Mouse (Mus musculus): ENCODE data around the gene Pilrb2. TPM values are rescaled to one million over a fixed set of nuclear protein-coding genes. Genes with fewer than 3 reads are reported as not detected.
"Not testable (repeated sequence)": the region's sequence is repeated elsewhere in the genome, so short reads cannot be mapped to it uniquely, and the experiment has no call there.

The Pilrb2 gene
- polyA plus RNA-seq, 1 experiment from 2014 or later, result not detected

- H3K4me1 ChIP-seq; ATAC-seq (replicated peaks); H3K36me3 ChIP-seq (replicated peaks); H3K9me3 ChIP-seq; H3K9ac ChIP-seq; H3K4me2 ChIP-seq; H3K27me3 ChIP-seq (replicated peaks); H3K4me3 ChIP-seq; H3K27ac ChIP-seq: not testable (repeated sequence)
- WGBS, result 89% methylated on average over 2 of the region's 2 CpGs
These were observed 3.0 kb downstream of the Pilrb2 start for GRCm38 (mm10) chr5:137868600-137868999.

- not testable (repeated sequence) for H3K4me3 ChIP-seq; H3K4me1 ChIP-seq; H3K4me2 ChIP-seq; H3K36me3 ChIP-seq (replicated peaks); H3K9ac ChIP-seq; ATAC-seq (replicated peaks); H3K27ac ChIP-seq; H3K27me3 ChIP-seq (replicated peaks); H3K9me3 ChIP-seq
- WGBS, result 94% methylated on average over 1 of the region's 1 CpGs
These were observed 7.6 kb downstream of the Pilrb2 start for GRCm38 (mm10) chr5:137864008-137864407.

GRCm38 (mm10) chr5:137857960-137858710 lies 13.5 kb downstream of the Pilrb2 start, which contains the start of gene Pilrb1:
Pilrb1 (minus strand) TSS chr5:137858106.
- WGBS, result 76% methylated on average over 2 of the region's 2 CpGs
- not testable (repeated sequence) for ATAC-seq (replicated peaks); H3K27me3 ChIP-seq (replicated peaks); H3K4me1 ChIP-seq; H3K9me3 ChIP-seq; H3K36me3 ChIP-seq (replicated peaks); H3K4me3 ChIP-seq; H3K27ac ChIP-seq; H3K4me2 ChIP-seq; H3K9ac ChIP-seq

DNA sequence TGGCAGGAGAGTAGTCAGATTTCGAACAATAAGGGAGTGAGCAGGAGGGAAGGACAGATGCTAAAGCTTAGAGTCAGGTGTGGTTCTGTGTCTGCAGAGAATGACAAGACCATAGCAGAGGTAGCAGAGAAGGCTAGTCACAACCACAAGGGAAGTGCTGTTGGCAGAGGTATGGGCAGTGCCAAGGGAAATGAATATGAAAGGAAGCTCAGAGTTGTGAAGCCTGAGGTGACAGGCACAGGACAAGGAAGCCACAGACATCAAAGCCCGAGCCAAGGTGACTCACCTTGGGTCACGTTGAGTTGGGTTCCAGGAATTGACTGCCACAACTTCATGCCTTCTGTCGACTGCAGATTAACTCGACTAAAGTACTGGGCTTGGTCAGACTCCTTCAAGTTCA lies 14.7 kb downstream of the Pilrb2 start:
- WGBS, result 71% methylated on average over 5 of the region's 5 CpGs
- not testable (repeated sequence) for H3K4me1 ChIP-seq; H3K4me2 ChIP-seq; H3K4me3 ChIP-seq; H3K27ac ChIP-seq; ATAC-seq (replicated peaks); H3K36me3 ChIP-seq (replicated peaks); H3K9ac ChIP-seq; H3K27me3 ChIP-seq (replicated peaks); H3K9me3 ChIP-seq

DNA sequence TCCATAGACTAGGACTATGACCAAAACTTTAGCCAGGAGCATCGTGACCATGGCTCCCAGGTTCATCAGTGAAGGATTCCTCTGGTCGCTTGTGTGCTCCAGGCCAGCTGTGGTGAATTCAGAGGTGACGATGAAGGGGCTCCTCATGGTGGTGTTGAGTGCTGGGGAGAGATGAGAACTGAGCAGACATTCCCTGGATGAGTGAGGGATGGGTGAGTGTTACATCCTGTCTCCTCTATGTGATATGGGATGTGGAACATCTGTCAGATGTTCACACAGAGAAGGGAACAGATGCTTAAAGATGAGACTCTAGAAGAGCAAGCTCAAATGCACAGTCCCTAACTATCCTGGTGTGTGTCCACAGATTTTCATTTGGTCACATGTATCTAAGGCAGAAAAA lies 16.7 kb downstream of the Pilrb2 start:
- H3K4me3 ChIP-seq; H3K9ac ChIP-seq; H3K9me3 ChIP-seq; H3K4me2 ChIP-seq; H3K27me3 ChIP-seq (replicated peaks); H3K36me3 ChIP-seq (replicated peaks); H3K27ac ChIP-seq; H3K4me1 ChIP-seq; ATAC-seq (replicated peaks): not testable (repeated sequence)
- 93% methylated on average over 3 of the region's 3 CpGs for WGBS

DNA sequence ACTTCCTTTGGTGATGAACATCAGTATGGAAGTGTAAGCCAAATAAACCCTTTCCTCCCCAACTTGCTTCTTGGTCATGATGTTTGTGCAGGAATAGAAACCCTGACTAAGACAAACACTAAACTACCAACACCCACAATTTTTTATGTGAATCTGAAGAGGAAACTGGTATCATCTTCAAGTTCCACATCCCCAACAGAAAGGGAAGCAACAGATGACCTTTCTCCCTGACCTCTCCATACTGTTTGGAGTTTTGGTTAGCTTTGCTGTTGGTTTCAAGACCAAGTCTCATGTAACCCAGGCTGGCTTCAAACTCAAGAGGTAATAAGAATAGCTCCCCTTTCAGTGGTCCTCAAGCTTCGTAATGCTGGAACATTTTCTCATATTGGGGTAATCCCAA lies 21.3 kb downstream of the Pilrb2 start:
- H3K4me2 ChIP-seq; ATAC-seq (replicated peaks); H3K27ac ChIP-seq; H3K4me1 ChIP-seq; H3K9me3 ChIP-seq; H3K4me3 ChIP-seq; H3K27me3 ChIP-seq (replicated peaks); H3K9ac ChIP-seq; H3K36me3 ChIP-seq (replicated peaks): not testable (repeated sequence)
- 90% methylated on average over 1 of the region's 1 CpGs for WGBS

DNA sequence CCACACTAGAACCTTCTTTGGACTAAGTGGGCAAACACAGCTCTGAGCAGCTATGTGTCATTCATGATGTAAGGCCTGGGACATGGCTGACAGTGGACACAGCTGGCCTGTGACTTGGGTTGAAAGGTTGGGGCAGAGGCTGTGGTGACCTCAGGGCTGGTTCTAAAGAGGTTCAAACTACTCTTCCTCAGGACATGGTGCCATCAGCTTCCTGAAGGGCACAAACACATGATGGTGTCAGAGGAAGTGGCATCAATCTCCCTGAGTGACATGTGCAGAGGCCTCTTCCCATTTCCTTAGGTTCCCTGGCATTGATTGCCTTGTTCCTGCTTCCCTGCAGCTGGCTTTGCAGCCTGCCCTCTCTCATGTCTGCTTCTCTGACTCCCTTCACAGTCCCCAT lies 34.5 kb downstream of the Pilrb2 start:
- H3K4me2 ChIP-seq; ATAC-seq (replicated peaks); H3K4me3 ChIP-seq; H3K9ac ChIP-seq; H3K36me3 ChIP-seq (replicated peaks); H3K4me1 ChIP-seq; H3K9me3 ChIP-seq; H3K27ac ChIP-seq; H3K27me3 ChIP-seq (replicated peaks): not testable (repeated sequence)

- no peak overlapping the region for H3K4me2 ChIP-seq
- no peak for ATAC-seq (replicated peaks)
- no peaks in the 10 kb centered on the region for H3K9me3 ChIP-seq
- no peaks in the 10 kb centered on the region for H3K36me3 ChIP-seq (replicated peaks)
- no peaks in the 10 kb centered on the region for H3K4me1 ChIP-seq
- no peak overlapping the region for H3K9ac ChIP-seq
- no peak overlapping the region for H3K27ac ChIP-seq
- no peak overlapping the region for H3K4me3 ChIP-seq
- H3K27me3 ChIP-seq (replicated peaks), result no peaks in the 10 kb centered on the region
These were observed 35.0 kb downstream of the Pilrb2 start for GRCm38 (mm10) chr5:137836611-137837010.

DNA sequence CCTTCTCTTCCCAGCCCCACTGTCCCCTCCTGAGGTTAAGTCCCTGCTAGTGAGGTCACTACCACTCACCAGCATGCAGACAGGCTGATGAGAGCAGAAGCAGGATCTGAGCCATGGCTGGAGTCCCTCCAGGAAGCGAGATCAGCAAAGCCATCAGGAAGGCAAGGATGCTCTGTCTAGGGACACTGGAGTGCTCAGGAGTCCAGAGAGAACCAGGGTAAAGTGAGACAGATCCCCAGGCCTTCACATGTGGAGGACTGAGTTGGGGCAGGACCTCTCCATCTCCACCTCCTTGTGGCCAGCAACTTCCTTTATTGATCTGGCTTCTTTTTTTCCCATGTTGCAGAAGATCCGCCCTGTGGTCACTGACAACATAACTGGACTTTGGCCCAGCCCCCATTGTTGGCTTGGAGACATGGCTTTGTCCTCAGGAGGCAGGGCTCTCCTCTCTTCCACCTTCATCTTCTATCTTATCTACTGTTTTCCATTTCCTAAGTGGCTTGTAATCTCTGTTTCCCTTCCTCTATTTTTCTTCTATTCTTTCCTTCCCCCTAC lies 35.6 kb downstream of the Pilrb2 start, which contains the start of gene Pilra:
TSS of gene Pilra (minus strand) at position 316 of the 555 bp plus-strand sequence.
- H3K9ac ChIP-seq; H3K4me2 ChIP-seq; H3K4me3 ChIP-seq; H3K27ac ChIP-seq; H3K4me1 ChIP-seq; H3K9me3 ChIP-seq; ATAC-seq (replicated peaks); H3K27me3 ChIP-seq (replicated peaks); H3K36me3 ChIP-seq (replicated peaks): not testable (repeated sequence)
- WGBS, result 59% methylated on average over 2 of the region's 2 CpGs

GRCm38 (mm10) chr5:137833500-137833899 lies 38.1 kb downstream of the Pilrb2 start:
- Histone ChIP-seq H3K36me3 (replicated peaks) (no peaks in the 10 kb centered on the region), H3K4me1 (no peaks in the 10 kb centered on the region), H3K27me3 (replicated peaks) (no peaks in the 10 kb centered on the region), H3K9me3 (no peaks in the 10 kb centered on the region), H3K27ac (no peak overlapping the region), H3K4me3 (no peak overlapping the region), H3K9ac (no peak overlapping the region), H3K4me2 (no peak overlapping the region)
- WGBS, result 63% methylated on average over 4 of the region's 4 CpGs
- ATAC-seq (replicated peaks), result no peak

- ATAC-seq (replicated peaks), result no peak
- Histone ChIP-seq H3K9ac (no peak overlapping the region), H3K36me3 (replicated peaks) (no peaks in the 10 kb centered on the region), H3K9me3 (no peaks in the 10 kb centered on the region), H3K27ac (no peak overlapping the region), H3K4me3 (no peak overlapping the region), H3K4me1 (no peaks in the 10 kb centered on the region), H3K27me3 (replicated peaks) (no peaks in the 10 kb centered on the region), H3K4me2 (no peak overlapping the region)
- WGBS, result 77% methylated on average over 6 of the region's 6 CpGs
These were observed 40.1 kb downstream of the Pilrb2 start for GRCm38 (mm10) chr5:137831506-137831905.

GRCm38 (mm10) chr5:137831106-137831505 lies 40.5 kb downstream of the Pilrb2 start:
- no peak overlapping the region for H3K27ac ChIP-seq
- WGBS, result 93% methylated on average over 4 of the region's 4 CpGs
- H3K27me3 ChIP-seq (replicated peaks), result no peaks in the 10 kb centered on the region

DNA sequence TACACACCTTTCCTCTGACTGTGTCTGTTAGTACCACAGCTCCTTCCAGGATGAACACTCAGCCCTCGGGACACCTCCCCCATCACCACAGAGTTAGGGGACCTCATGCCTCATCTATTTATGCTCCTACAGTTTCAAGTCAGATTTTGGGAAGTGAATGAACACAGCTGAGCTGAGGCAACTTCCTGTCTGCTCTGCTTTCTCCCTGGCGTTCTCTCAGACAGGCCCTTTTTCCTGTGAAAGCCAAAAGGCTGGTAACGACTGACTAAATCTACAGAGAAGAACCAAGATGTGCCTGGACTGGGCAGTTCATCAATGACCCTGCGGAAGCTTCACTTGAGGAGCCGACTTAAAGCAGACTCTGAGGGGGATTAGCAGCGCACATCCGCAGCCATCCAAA lies 41.4 kb downstream of the Pilrb2 start:
- no peak overlapping the region for H3K9ac ChIP-seq
- no peaks in the 10 kb centered on the region for H3K36me3 ChIP-seq (replicated peaks)
- ATAC-seq (replicated peaks), result no peak
- no peaks in the 10 kb centered on the region for H3K4me1 ChIP-seq
- no peak overlapping the region for H3K27ac ChIP-seq
- no peak overlapping the region for H3K4me2 ChIP-seq
- no peak overlapping the region for H3K4me3 ChIP-seq
- no peaks in the 10 kb centered on the region for H3K27me3 ChIP-seq (replicated peaks)
- WGBS, result 82% methylated on average over 7 of the region's 7 CpGs
- H3K9me3 ChIP-seq, result no peaks in the 10 kb centered on the region

More at GRCm38 (mm10) chr5:137831106-137831505, 40.5 kb downstream of the Pilrb2 start:
- H3K36me3 ChIP-seq (replicated peaks), result no peaks in the 10 kb centered on the region
- no peak overlapping the region for H3K4me3 ChIP-seq
- ATAC-seq (replicated peaks), result no peak
- H3K9me3 ChIP-seq, result no peaks in the 10 kb centered on the region
- H3K4me2 ChIP-seq, result no peak overlapping the region
- no peak overlapping the region for H3K9ac ChIP-seq
- no peaks in the 10 kb centered on the region for H3K4me1 ChIP-seq

All from midbrain, embryonic 15.5 days (tissue).